Mouse (Mus musculus) E14TG2a.4 (cell line): ENCODE data around the gene Osbpl8.

Experiments used
- CTCF ChIP-seq: conservative IDR thresholded peaks from 2 replicates; pipeline ENCODE4 v1.5.1; 2014; ENCODE audit warnings: low read length
- NANOG ChIP-seq: IDR thresholded peaks from 2 replicates; pipeline ENCODE4 v1.6.1; 2014; ENCODE audit warnings: borderline replicate concordance, low read length, mixed read lengths
- POU5F1 ChIP-seq: IDR thresholded peaks from 2 replicates; pipeline ENCODE4 v1.6.1; 2014; ENCODE audit warnings: low read length, borderline replicate concordance

GRCm38 (mm10) chr10:111250192-111250591 is 85.6 kb downstream of the Osbpl8 start:
- TF ChIP-seq CTCF, result no peak
- no peak for TF ChIP-seq NANOG
- TF ChIP-seq POU5F1, result no peak
